ENCODE assay signal across 7 mouse cellular contexts in genomic region chr1:106583245-106584241, GRCm38 (mm10).
A peak's percentile ranks its signal among the peaks of the same experiment; 100 is the strongest.
DNase-seq lines count a peak whose midpoint lies in the region; ATAC-seq and TF ChIP-seq lines count a peak whose summit lies in the region.

No protein-coding gene starts in this region.

- DNase-seq in NIH3T3 (ENCODE audit: low read depth) = peak; percentile 46
- peak; percentile 72 for DNase-seq in adrenal gland, postnatal 10 days
- peak; percentile 65 for DNase-seq in heart, postnatal 36 days
- no peak for DNase-seq in thymus, adult 2 months
- DNase-seq in layer of hippocampus, adult 8-10 months (ENCODE audit: low spot score in 2 of 2) = no peak

- H3K4me1 ChIP-seq in lung, embryonic 15.5 days = peaks cover 21% of the 10 kb centered on the region
- peaks cover 14% of the 10 kb centered on the region; the same call in 1 of the 2 replicates for H3K4me1 ChIP-seq in stomach, embryonic 16.5 days (ENCODE audit: control insufficient read depth, insufficient read depth, low read length)
- no peaks in the 10 kb centered on the region for H3K4me1 ChIP-seq in thymus, adult 2 months (replicated peaks; ENCODE audit: control insufficient read depth, insufficient read depth, low read length)

- TF ChIP-seq CTCF in thymus, adult 2 months (IDR thresholded peaks at IDR 0.05; ENCODE audit: borderline replicate concordance, control insufficient read depth, extremely low read depth, insufficient read depth, low read length, poor library complexity) = no peak

- no peaks in the 10 kb centered on the region for H3K36me3 ChIP-seq in lung, embryonic 15.5 days
- no peaks in the 10 kb centered on the region for H3K36me3 ChIP-seq in stomach, embryonic 16.5 days (ENCODE audit: control insufficient read depth, insufficient read depth, low read length)
- H3K36me3 ChIP-seq in thymus, adult 2 months (ENCODE audit: control insufficient read depth, insufficient read depth, low read length) = no peaks in the 10 kb centered on the region

- no peak for ATAC-seq in lung, embryonic 15.5 days (ENCODE audit: borderline replicate concordance, extremely low read depth, low FRiP score, low TSS enrichment)
- no peak for ATAC-seq in stomach, embryonic 16.5 days (ENCODE audit: insufficient read depth, low FRiP score)

- peak overlapping the region; percentile 9; the same call in 1 of the 2 replicates for H3K27ac ChIP-seq in lung, embryonic 15.5 days
- 0 out of 2 replicates have a peak overlapping the region, but pooled peaks have one; percentile 45 for H3K27ac ChIP-seq in stomach, embryonic 16.5 days (ENCODE audit: low read length)
- no peak overlapping the region for H3K27ac ChIP-seq in thymus, adult 2 months (ENCODE audit: control insufficient read depth, insufficient read depth, low read length)

- no peak overlapping the region for H3K4me2 ChIP-seq in lung, embryonic 15.5 days
- no peak overlapping the region for H3K4me2 ChIP-seq in stomach, embryonic 16.5 days (ENCODE audit: low read depth, low read length)

- no peak overlapping the region for H3K9ac ChIP-seq in lung, embryonic 15.5 days
- no peak overlapping the region for H3K9ac ChIP-seq in stomach, embryonic 16.5 days (ENCODE audit: low read length)

- H3K4me3 ChIP-seq in lung, embryonic 15.5 days = no peak overlapping the region
- no peak overlapping the region for H3K4me3 ChIP-seq in stomach, embryonic 16.5 days (replicated peaks; ENCODE audit: low read length)
- H3K4me3 ChIP-seq in thymus, adult 2 months (ENCODE audit: control insufficient read depth, insufficient read depth, low read length) = no peak overlapping the region

- intact Hi-C loops in heart, postnatal 36 days (cut with DNase I) = no loop called here

- no peak for TF ChIP-seq POLR2A in thymus, adult 2 months (IDR thresholded peaks at IDR 0.05; ENCODE audit: control insufficient read depth, extremely low read depth, insufficient read depth, low read length, poor library complexity)

- WGBS in lung, embryonic 15.5 days = 42% methylated on average over 13 of the region's 14 CpGs
- WGBS in stomach, embryonic 16.5 days = 61% methylated on average over 14 of the region's 14 CpGs
- WGBS in thymus, adult 2 months = 93% methylated on average over 14 of the region's 14 CpGs

- H3K9me3 ChIP-seq in lung, embryonic 15.5 days = no peaks in the 10 kb centered on the region
- no peaks in the 10 kb centered on the region for H3K9me3 ChIP-seq in stomach, embryonic 16.5 days (replicated peaks; ENCODE audit: control insufficient read depth, low read length)

- no peaks in the 10 kb centered on the region for H3K27me3 ChIP-seq in lung, embryonic 15.5 days
- no peaks in the 10 kb centered on the region for H3K27me3 ChIP-seq in stomach, embryonic 16.5 days (ENCODE audit: control insufficient read depth, insufficient read depth, low read length)
- no peaks in the 10 kb centered on the region for H3K27me3 ChIP-seq in thymus, adult 2 months (ENCODE audit: control insufficient read depth, insufficient read depth, low read length)

Comparison
In these comparisons a context has a peak if more than half of its experiments do, and no peak if none do; other contexts are left out.
1. DNase-seq: peak in NIH3T3 (single experiment), adrenal gland, postnatal 10 days (single experiment) and heart, postnatal 36 days (2 of 2); none in thymus, adult 2 months (single experiment) and layer of hippocampus, adult 8-10 months (0 of 2).